Mouse (Mus musculus) forebrain, embryonic 14.5 days (tissue): ENCODE data around the gene Iffo2. TPM values are rescaled to one million over a fixed set of nuclear protein-coding genes. Genes with fewer than 3 reads are reported as not detected.

Source experiments
- ATAC-seq: fragments of 200-750 bp; cut with Nextera tagmentation; 2 replicates; pipeline ENCODE4 v1.8.0; 2017; ENCODE audit warnings: mild to moderate bottlenecking, moderate library complexity
- DNase-seq: peaks from one replicate; pipeline ENCODE4 v3.0.0-alpha.2; 2015; ENCODE audit warnings: low spot score
- H3K27ac ChIP-seq: fragments of 300-500 bp; sonication (generic); 2 replicates; pipeline ENCODE4 v1.5.1; 2014; ENCODE audit warnings: low read depth, mild to moderate bottlenecking, control low read depth, low read length, moderate library complexity
- H3K27me3 ChIP-seq: fragments of 300-500 bp; sonication (generic); replicated peaks from 2 replicates; pipeline ENCODE4 v1.6.1; 2014; ENCODE audit warnings: low read length, control low read depth, mixed read lengths; ENCODE audit not compliant: control insufficient read depth, insufficient read depth
- H3K36me3 ChIP-seq: fragments of 300-500 bp; sonication (generic); 2 replicates; pipeline ENCODE4 v1.6.1; 2014; ENCODE audit warnings: low read length, control low read depth; ENCODE audit not compliant: control insufficient read depth, insufficient read depth
- H3K4me1 ChIP-seq: fragments of 300-500 bp; sonication (generic); 2 replicates; pipeline ENCODE4 v1.6.1; 2014; ENCODE audit warnings: antibody characterized with exemption, low read length, control low read depth; ENCODE audit not compliant: control insufficient read depth, insufficient read depth
- H3K4me2 ChIP-seq: fragments of 300-500 bp; sonication (generic); 2 replicates; pipeline ENCODE4 v1.6.1; 2014; ENCODE audit warnings: mild to moderate bottlenecking, control low read depth, low read length
- H3K4me3 ChIP-seq: fragments of 300-500 bp; sonication (generic); 2 replicates; pipeline ENCODE4 v1.5.1; 2014; ENCODE audit warnings: low read depth, low read length, control low read depth
- H3K9ac ChIP-seq: fragments of 300-500 bp; sonication (generic); 2 replicates; pipeline ENCODE4 v1.6.1; 2014; ENCODE audit warnings: mild to moderate bottlenecking, low read length, control low read depth, moderate library complexity
- H3K9me3 ChIP-seq: fragments of 300-500 bp; sonication (generic); replicated peaks from 2 replicates; pipeline ENCODE4 v1.6.1; 2016; ENCODE audit warnings: low read length, control low read depth, mixed read lengths; ENCODE audit not compliant: control insufficient read depth
- WGBS: fragments of 180-500 bp; shearing (Covaris S2); extraction: QIAGEN DNeasy Blood & Tissue Kit; methylation state at CpG from one replicate; pipeline ENCODE4 v1.1.7; 2014; 5-methylcytosine and 5-hydroxymethylcytosine counted together
- polyA plus RNA-seq: library from polyadenylated mRNA; unstranded; fragments of >200 nt; fragmentation: Nextera tagmentation; extraction: Ambion mirVana; gene quantifications from 2 replicates; pipeline ENCODE4 v1.2.1, GENCODE M21; 2014

Iffo2 gene
- polyA plus RNA-seq, 1 experiment from 2014 or later = 3.1 TPM

DNA sequence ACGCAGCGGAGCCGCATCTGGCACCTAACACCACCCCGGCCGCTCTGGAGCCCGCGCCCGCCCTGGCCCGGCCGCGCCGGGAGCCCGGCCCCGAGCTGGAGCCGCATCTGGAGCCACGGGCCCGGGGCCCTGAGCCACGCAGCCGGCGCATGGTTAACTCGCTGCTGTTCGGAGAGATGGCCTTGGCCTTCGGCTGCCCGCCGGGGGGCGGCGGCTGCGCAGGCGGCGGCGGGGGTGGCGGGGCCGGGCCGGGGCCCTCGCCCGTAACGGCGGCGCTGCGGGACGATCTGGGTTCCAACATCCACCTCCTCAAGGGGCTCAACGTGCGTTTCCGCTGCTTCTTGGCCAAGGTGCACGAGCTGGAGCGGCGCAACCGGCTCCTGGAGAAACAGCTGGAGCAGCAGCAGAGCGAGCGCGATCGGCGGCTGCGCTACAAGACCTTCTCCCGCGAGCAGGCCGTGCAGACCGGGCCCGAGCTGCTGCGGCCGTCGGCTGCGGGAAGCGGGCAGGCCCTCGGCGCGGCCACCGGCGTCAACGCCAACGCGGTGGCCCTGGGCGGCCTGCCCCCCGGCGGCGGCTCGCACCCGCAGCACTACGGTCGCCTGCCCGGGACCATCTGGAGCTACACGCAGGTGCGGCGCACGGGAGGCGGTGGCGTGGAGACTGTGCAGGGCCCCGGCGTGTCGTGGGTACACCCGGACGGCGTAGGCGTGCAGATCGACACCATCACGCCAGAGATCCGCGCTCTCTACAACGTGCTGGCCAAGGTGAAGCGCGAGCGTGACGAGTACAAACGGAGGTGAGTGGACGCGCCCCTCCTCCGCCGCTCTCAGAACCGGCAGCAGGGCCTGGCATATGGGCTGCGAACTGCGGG lies 44.7 kb downstream of the Iffo2 start:
- ATAC-seq (peak; percentile 21), DNase-seq (peak; percentile 54)
- Histone ChIP-seq H3K27ac (peak overlapping the region; percentile 79), H3K4me3 (peak overlapping the region; percentile 72), H3K9me3 (no peaks in the 10 kb centered on the region), H3K9ac (peak overlapping the region; percentile 83), H3K4me2 (peak overlapping the region; percentile 98), H3K36me3 (no peaks in the 10 kb centered on the region), H3K27me3 (0 out of 2 replicates have a peak, but pooled peaks cover 6% of the 10 kb centered on the region), H3K4me1 (peaks cover 10% of the 10 kb centered on the region; the same call in 1 of the 2 replicates)
- WGBS = under 1% methylated on average over 104 of the region's 111 CpGs

DNA sequence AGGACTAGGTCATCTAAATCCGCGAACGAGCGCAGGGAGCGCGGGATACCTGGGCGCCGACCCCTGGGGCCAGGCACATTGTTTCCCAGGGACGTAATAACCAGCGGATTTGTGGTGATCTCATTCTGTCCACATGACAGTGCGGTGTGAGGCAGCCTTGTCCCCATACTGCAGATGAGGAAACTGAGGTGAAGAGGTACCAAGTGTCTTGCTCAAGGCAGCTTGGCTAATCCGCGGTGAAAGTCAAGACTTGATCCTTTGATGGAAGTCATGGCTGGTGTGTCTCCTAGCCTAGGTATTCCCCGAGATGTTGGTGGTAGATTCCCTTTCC lies 45.3 kb downstream of the Iffo2 start:
- H3K4me2 ChIP-seq = peak overlapping the region; percentile 98
- 0 out of 2 replicates have a peak, but pooled peaks cover 6% of the 10 kb centered on the region for H3K27me3 ChIP-seq
- 11% methylated on average over 14 of the region's 14 CpGs for WGBS
- H3K36me3 ChIP-seq = no peaks in the 10 kb centered on the region
- no peaks in the 10 kb centered on the region for H3K9me3 ChIP-seq
- H3K4me3 ChIP-seq = peak overlapping the region; percentile 72
- peak overlapping the region; percentile 83 for H3K9ac ChIP-seq
- peaks cover 10% of the 10 kb centered on the region; the same call in 1 of the 2 replicates for H3K4me1 ChIP-seq
- no peak overlapping the region for H3K27ac ChIP-seq
- no peak for ATAC-seq
- DNase-seq = no peak

GRCm38 (mm10) chr4:139576251-139576880 lies 46.0 kb downstream of the Iffo2 start:
- peaks cover 16% of the 10 kb centered on the region; the same call in 1 of the 2 replicates for H3K4me1 ChIP-seq
- 0 out of 2 replicates have a peak, but pooled peaks cover 6% of the 10 kb centered on the region for H3K27me3 ChIP-seq
- H3K27ac ChIP-seq = no peak overlapping the region
- no peak for DNase-seq
- no peaks in the 10 kb centered on the region for H3K36me3 ChIP-seq
- ATAC-seq = no peak
- no peaks in the 10 kb centered on the region for H3K9me3 ChIP-seq
- H3K9ac ChIP-seq = no peak overlapping the region
- H3K4me3 ChIP-seq = no peak overlapping the region
- H3K4me2 ChIP-seq = peak overlapping the region; percentile 98
- 61% methylated on average over 14 of the region's 14 CpGs for WGBS

DNA sequence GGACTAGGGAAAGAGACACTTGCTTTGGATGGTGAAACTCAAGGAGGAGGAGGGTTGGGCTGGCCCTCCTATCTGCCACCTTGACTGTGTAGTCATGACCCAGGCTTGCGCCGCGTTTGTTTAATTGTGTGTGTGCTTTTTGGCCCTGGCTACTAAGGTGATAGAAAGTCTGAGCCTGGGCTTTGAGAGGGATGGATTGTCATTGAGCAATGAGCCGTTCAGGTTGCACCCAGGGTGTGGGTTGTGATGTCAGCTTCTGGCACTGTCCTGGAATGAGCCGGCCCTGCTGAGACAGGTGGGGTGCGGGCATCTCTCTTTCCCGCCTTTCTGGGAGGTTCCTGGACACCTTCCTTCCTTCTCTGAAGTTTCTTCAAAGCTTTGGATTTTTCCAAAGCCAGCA lies 46.7 kb downstream of the Iffo2 start:
- no peaks in the 10 kb centered on the region for H3K9me3 ChIP-seq
- H3K4me3 ChIP-seq = no peak overlapping the region
- H3K36me3 ChIP-seq = no peaks in the 10 kb centered on the region
- no peak overlapping the region for H3K27ac ChIP-seq
- no peak overlapping the region for H3K4me2 ChIP-seq
- DNase-seq (no peak), ATAC-seq (no peak)
- 87% methylated on average over 7 of the region's 7 CpGs for WGBS
- H3K9ac ChIP-seq = 0 out of 2 replicates have a peak overlapping the region, but pooled peaks have one; percentile 35
- peaks cover 19% of the 10 kb centered on the region; the same call in 1 of the 2 replicates for H3K4me1 ChIP-seq
- H3K27me3 ChIP-seq = 0 out of 2 replicates have a peak, but pooled peaks cover 6% of the 10 kb centered on the region

GRCm38 (mm10) chr4:139578389-139578788 lies 48.0 kb downstream of the Iffo2 start:
- Histone ChIP-seq H3K9ac (no peak overlapping the region), H3K4me1 (peaks cover 19% of the 10 kb centered on the region; the same call in 1 of the 2 replicates), H3K27me3 (0 out of 2 replicates have a peak, but pooled peaks cover 6% of the 10 kb centered on the region), H3K4me2 (no peak overlapping the region), H3K9me3 (no peaks in the 10 kb centered on the region), H3K36me3 (no peaks in the 10 kb centered on the region), H3K4me3 (no peak overlapping the region), H3K27ac (no peak overlapping the region)
- WGBS = 87% methylated on average over 8 of the region's 8 CpGs
- DNase-seq (no peak), ATAC-seq (no peak)

DNA sequence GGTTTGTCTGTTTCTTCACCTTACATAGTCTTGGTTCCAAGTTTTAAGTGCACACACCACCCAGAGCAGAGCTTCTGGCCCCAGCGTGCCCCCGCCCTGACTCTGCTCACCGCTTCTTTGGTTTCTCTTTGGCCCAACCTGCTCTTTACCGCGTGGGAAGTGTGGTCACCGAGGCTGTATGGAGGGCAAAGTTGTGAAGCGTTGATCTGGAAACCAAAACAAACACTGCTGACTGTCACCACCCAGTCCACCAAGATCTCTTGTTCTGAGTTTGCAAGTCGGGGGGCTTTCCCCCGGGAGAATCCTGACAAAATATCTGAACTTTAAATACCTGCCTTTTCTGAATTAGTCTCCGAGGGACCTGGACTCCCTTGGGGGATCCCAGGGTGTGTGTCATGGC lies 48.7 kb downstream of the Iffo2 start:
- Histone ChIP-seq H3K27ac (no peak overlapping the region), H3K9ac (no peak overlapping the region), H3K36me3 (no peaks in the 10 kb centered on the region), H3K4me1 (peaks cover 19% of the 10 kb centered on the region; the same call in 1 of the 2 replicates), H3K27me3 (0 out of 2 replicates have a peak, but pooled peaks cover 6% of the 10 kb centered on the region), H3K4me2 (no peak overlapping the region), H3K4me3 (no peak overlapping the region), H3K9me3 (no peaks in the 10 kb centered on the region)
- WGBS = 66% methylated on average over 10 of the region's 10 CpGs
- DNase-seq = no peak
- ATAC-seq = no peak

- no peaks in the 10 kb centered on the region for H3K9me3 ChIP-seq
- DNase-seq (no peak), ATAC-seq (no peak)
- H3K4me2 ChIP-seq = no peak overlapping the region
- WGBS = 74% methylated on average over 6 of the region's 6 CpGs
- no peak overlapping the region for H3K27ac ChIP-seq
- peaks cover 19% of the 10 kb centered on the region; the same call in 1 of the 2 replicates for H3K4me1 ChIP-seq
- no peaks in the 10 kb centered on the region for H3K36me3 ChIP-seq
- 0 out of 2 replicates have a peak, but pooled peaks cover 6% of the 10 kb centered on the region for H3K27me3 ChIP-seq
- H3K9ac ChIP-seq = no peak overlapping the region
- H3K4me3 ChIP-seq = no peak overlapping the region
These were observed 49.1 kb downstream of the Iffo2 start for GRCm38 (mm10) chr4:139579466-139579865.

DNA sequence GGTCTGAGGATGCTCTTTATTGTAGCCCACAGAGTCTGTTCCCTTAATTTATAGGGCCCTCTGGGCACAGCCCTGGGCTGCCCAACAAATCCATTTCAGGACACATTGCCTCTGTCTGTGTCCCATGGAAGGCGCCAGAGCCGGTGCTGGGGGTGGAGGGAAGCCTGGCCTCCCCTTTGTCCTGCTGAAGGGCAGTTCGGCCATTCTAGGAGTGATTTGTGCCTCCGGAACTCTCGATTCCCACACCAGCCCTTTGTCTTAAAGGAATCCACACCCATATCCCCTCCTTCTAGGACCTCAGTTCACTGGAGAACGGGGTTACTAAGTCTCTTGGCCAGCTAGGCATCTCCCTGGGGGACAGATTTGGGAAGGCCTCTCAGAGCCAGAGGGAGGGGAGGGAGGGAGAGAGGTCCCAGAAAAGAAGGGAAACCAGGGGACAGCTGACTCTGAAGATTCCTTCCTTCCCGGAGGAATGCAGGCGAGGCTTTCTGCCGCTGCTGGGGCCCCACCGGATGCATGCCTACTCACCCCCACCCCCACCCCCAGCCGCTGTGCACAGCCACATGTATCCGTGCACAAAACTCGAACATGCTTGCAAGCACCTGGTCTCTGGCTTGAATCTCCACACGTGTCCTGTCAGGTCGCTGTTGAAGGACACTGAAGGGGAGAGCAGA lies 50.5 kb downstream of the Iffo2 start:
- 16% methylated on average over 15 of the region's 15 CpGs for WGBS
- H3K27ac ChIP-seq = no peak overlapping the region
- no peak overlapping the region for H3K4me3 ChIP-seq
- DNase-seq (no peak), ATAC-seq (no peak)
- 0 out of 2 replicates have a peak, but pooled peaks cover 6% of the 10 kb centered on the region for H3K27me3 ChIP-seq
- peaks cover 14% of the 10 kb centered on the region; the same call in 1 of the 2 replicates for H3K4me1 ChIP-seq
- no peak overlapping the region for H3K4me2 ChIP-seq
- peak overlapping the region; percentile 17 for H3K9ac ChIP-seq
- H3K9me3 ChIP-seq = no peaks in the 10 kb centered on the region
- no peaks in the 10 kb centered on the region for H3K36me3 ChIP-seq
